Mouse (Mus musculus): Measurements from ENCODE around the gene Olfr463. TPM values are rescaled to one million over a fixed set of nuclear protein-coding genes. Genes with fewer than 3 reads are reported as not detected.

The Olfr463 gene
- polyA plus RNA-seq, 1 experiment from 2014 or later = not detected

Other genes starting within 250 kb of the Olfr463 start
- 0.64 and 1.2 TPM in 2 replicates for gene Rnf43, start 234.7 kb downstream of the Olfr463 start, polyA plus RNA-seq (2014; fragmentation: Nextera tagmentation; extraction: Ambion mirVana)
- gene Supt4a, start 159.8 kb downstream of the Olfr463 start, polyA plus RNA-seq (2014; fragmentation: Nextera tagmentation; extraction: Ambion mirVana) = 155 and 162 TPM in 2 replicates
- 5.4 and 6.0 TPM in 2 replicates for gene Tspoap1, start 136.8 kb downstream of the Olfr463 start, polyA plus RNA-seq (2014; fragmentation: Nextera tagmentation; extraction: Ambion mirVana)
- gene Mpo, start 103.8 kb downstream of the Olfr463 start, polyA plus RNA-seq (2014; fragmentation: Nextera tagmentation; extraction: Ambion mirVana) = 6.0 and 7.7 TPM in 2 replicates
- gene Lpo, start 69.1 kb downstream of the Olfr463 start, polyA plus RNA-seq (2014; fragmentation: Nextera tagmentation; extraction: Ambion mirVana) = 0.20 and 0.58 TPM in 2 replicates
- 11.6 and 12.2 TPM in 2 replicates for gene Mks1, start 44.2 kb downstream of the Olfr463 start, polyA plus RNA-seq (2014; fragmentation: Nextera tagmentation; extraction: Ambion mirVana)
- 0.08 TPM in 1 of 2 replicates, not detected in the other for gene Epx, start 21.9 kb downstream of the Olfr463 start, polyA plus RNA-seq (2014; fragmentation: Nextera tagmentation; extraction: Ambion mirVana)
- not detected in 2 replicates for gene Olfr462, start 5.1 kb downstream of the Olfr463 start, polyA plus RNA-seq (2014; fragmentation: Nextera tagmentation; extraction: Ambion mirVana)
- gene Olfr464, start 23.6 kb upstream of the Olfr463 start, polyA plus RNA-seq (2014; fragmentation: Nextera tagmentation; extraction: Ambion mirVana) = not detected in 2 replicates
- 22.9 and 25.7 TPM in 2 replicates for gene Dynll2, start 90.1 kb upstream of the Olfr463 start, polyA plus RNA-seq (2014; fragmentation: Nextera tagmentation; extraction: Ambion mirVana)
- 488 and 497 TPM in 2 replicates for gene Srsf1, start 150.0 kb upstream of the Olfr463 start, polyA plus RNA-seq (2014; fragmentation: Nextera tagmentation; extraction: Ambion mirVana)
- 76.2 and 78.4 TPM in 2 replicates for gene Vezf1, start 170.9 kb upstream of the Olfr463 start, polyA plus RNA-seq (2014; fragmentation: Nextera tagmentation; extraction: Ambion mirVana)
- 18.2 and 21.3 TPM in 2 replicates for gene Cuedc1, start 200.7 kb upstream of the Olfr463 start, polyA plus RNA-seq (2014; fragmentation: Nextera tagmentation; extraction: Ambion mirVana)

Measured in neural tube, embryonic 11.5 days (tissue).